Mouse (Mus musculus) limb, embryonic 12.5 days (tissue): Measurements from ENCODE around the gene Tnpo2. TPM values are rescaled to one million over a fixed set of nuclear protein-coding genes. Genes with fewer than 3 reads are reported as not detected.

ENCODE experiments used
- ATAC-seq: fragments of 200-750 bp; cut with Nextera tagmentation; 2 replicates; pipeline ENCODE4 v1.8.0; 2017; ENCODE audit warnings: low read depth, moderate TSS enrichment; ENCODE audit not compliant: insufficient number of reproducible peaks, insufficient read depth, low FRiP score, low TSS enrichment
- H3K27ac ChIP-seq: fragments of 300-500 bp; sonication (generic); 2 replicates; pipeline ENCODE4 v1.5.1; 2016; ENCODE audit warnings: mild to moderate bottlenecking, moderate library complexity
- H3K27me3 ChIP-seq: fragments of 300-500 bp; sonication (generic); 2 replicates; pipeline ENCODE4 v1.6.1; 2016; ENCODE audit warnings: mild to moderate bottlenecking, moderate library complexity
- H3K36me3 ChIP-seq: fragments of 300-500 bp; sonication (generic); 2 replicates; pipeline ENCODE4 v1.6.1; 2016; ENCODE audit warnings: mild to moderate bottlenecking, moderate library complexity
- H3K4me1 ChIP-seq: fragments of 300-500 bp; sonication (generic); replicated peaks from 2 replicates; pipeline ENCODE4 v1.6.1; 2016
- H3K4me2 ChIP-seq: fragments of 300-500 bp; sonication (generic); 2 replicates; pipeline ENCODE4 v1.6.1; 2016; ENCODE audit warnings: mild to moderate bottlenecking, moderate library complexity
- H3K4me3 ChIP-seq: fragments of 300-500 bp; sonication (generic); replicated peaks from 2 replicates; pipeline ENCODE4 v1.5.1; 2016; ENCODE audit warnings: mild to moderate bottlenecking
- H3K9ac ChIP-seq: fragments of 300-500 bp; sonication (generic); replicated peaks from 2 replicates; pipeline ENCODE4 v1.6.1; 2016; ENCODE audit warnings: mild to moderate bottlenecking, moderate library complexity
- H3K9me3 ChIP-seq: fragments of 300-500 bp; sonication (generic); 2 replicates; pipeline ENCODE4 v1.6.1; 2016; ENCODE audit warnings: mild to moderate bottlenecking, moderate library complexity
- WGBS: fragments of 180-500 bp; shearing (Covaris S2); methylation state at CpG from one replicate; pipeline ENCODE4 v1.1.7; 2016; 5-methylcytosine and 5-hydroxymethylcytosine counted together
- polyA plus RNA-seq: library from polyadenylated mRNA; unstranded; fragments of >200 nt; fragmentation: Nextera tagmentation; extraction: Ambion mirVana; gene quantifications from 2 replicates; pipeline ENCODE4 v1.2.1, GENCODE M21; 2016

Gene Tnpo2
- polyA plus RNA-seq, 1 experiment from 2014 or later: 30.5 TPM

DNA sequence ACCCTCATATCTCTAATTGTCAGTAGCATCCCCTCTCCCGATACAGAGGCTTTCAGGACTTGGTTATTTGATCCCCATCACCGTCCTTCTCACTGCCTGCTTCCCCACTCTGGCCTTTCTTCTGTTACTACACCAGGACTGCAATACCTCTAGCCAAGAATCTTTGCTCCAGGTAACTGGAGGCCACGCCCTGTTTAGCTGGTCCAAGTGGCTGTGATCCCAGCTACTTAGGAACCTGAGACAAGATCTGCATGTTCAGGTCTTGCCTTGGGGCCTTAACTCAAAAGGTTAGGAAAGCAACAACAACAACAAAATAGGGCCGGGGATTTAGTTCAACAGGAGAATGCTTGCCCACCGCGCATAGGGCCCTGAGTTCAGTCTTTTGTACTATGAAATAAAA is 6.9 kb downstream of the Tnpo2 start:
- ATAC-seq: no peak
- Histone ChIP-seq H3K4me2 (no peak overlapping the region), H3K36me3 (peaks cover 89% of the 10 kb centered on the region), H3K4me3 (no peak overlapping the region), H3K9me3 (no peaks in the 10 kb centered on the region), H3K9ac (no peak overlapping the region), H3K27ac (no peak overlapping the region), H3K27me3 (no peaks in the 10 kb centered on the region), H3K4me1 (peaks cover 7% of the 10 kb centered on the region; the same call in 1 of the 2 replicates)
- WGBS: 87% methylated on average over 6 of the region's 6 CpGs

DNA sequence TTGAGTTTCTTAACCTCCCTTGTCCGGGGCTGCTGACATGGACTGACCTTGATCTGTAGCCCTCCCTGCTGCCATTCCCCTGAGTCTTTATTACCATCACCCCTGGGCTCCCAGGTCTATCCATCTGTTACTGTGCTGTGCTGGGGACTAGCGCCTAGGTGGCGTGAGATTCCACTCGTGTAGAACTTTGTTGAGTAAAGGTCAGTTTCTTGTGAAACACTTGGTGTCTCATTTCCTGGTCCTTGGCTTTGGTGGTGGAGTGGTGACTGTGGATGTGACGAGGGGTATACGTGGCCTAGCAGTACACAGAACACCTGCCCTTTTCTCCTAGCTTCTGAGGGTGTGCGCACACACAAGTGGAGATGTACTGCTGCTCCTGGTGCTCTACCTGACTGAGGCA is 20.7 kb downstream of the Tnpo2 start:
- no peaks in the 10 kb centered on the region for H3K9me3 ChIP-seq
- 80% methylated on average over 7 of the region's 7 CpGs for WGBS
- ATAC-seq: no peak
- H3K36me3 ChIP-seq: peaks cover 52% of the 10 kb centered on the region
- no peak overlapping the region for H3K4me2 ChIP-seq
- no peak overlapping the region for H3K9ac ChIP-seq
- peaks cover 7% of the 10 kb centered on the region; the same call in 1 of the 2 replicates for H3K4me1 ChIP-seq
- no peak overlapping the region for H3K4me3 ChIP-seq
- no peaks in the 10 kb centered on the region for H3K27me3 ChIP-seq
- H3K27ac ChIP-seq: no peak overlapping the region

DNA sequence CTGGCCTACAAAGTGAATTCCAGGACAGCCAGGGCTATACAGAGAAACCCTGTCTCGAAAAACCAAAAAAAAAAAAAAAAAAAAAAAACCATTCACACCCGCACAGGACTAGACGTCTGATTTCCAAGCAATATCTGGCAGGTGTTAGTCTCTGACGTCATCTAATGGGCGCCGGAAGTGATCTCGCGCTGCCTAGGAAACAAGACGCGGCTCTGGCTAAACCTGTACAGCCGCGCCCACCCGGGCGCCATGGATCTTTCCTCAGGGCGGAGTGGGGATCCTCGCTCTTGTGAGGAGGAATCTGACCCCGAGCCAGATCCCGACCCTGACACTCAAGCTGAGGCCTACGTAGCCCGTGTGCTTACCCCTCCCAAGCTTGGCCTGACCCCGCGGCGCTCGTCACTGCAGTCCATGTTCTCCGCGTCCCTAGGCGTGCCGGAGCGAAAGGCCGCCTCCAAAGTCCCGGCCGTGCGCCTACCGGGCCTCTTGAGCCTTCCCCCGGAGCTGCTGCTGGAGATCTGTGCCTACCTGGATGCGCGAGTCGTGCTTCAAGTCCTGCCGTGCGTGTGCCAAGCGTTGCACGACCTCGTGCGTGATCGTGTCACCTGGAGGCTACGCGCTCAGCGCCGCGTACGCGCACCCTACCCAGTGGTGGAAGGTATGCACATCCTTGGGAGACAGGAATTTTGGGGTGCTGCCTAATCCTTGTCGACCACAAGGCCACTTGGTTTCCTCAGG is 23.3 kb downstream of the Tnpo2 start, which contains the start of gene Fbxw9:
Gene Fbxw9 (plus strand): TSS at position 177 of the 738 bp plus-strand sequence.
- H3K4me3 ChIP-seq: peak within 1 kb of the TSS; percentile 80
- WGBS: under 1% methylated on average over 52 of the region's 53 CpGs
- no peaks in the 10 kb centered on the region for H3K27me3 ChIP-seq
- H3K4me2 ChIP-seq: peak within 1 kb of the TSS; percentile 93
- H3K9ac ChIP-seq: peak within 1 kb of the TSS; percentile 66
- H3K27ac ChIP-seq: no peak within 1 kb of the TSS
- peak; percentile 88 for ATAC-seq
- peaks cover 7% of the 10 kb centered on the region; the same call in 1 of the 2 replicates for H3K4me1 ChIP-seq
- H3K9me3 ChIP-seq: no peaks in the 10 kb centered on the region
- H3K36me3 ChIP-seq: peaks cover 42% of the 10 kb centered on the region

DNA sequence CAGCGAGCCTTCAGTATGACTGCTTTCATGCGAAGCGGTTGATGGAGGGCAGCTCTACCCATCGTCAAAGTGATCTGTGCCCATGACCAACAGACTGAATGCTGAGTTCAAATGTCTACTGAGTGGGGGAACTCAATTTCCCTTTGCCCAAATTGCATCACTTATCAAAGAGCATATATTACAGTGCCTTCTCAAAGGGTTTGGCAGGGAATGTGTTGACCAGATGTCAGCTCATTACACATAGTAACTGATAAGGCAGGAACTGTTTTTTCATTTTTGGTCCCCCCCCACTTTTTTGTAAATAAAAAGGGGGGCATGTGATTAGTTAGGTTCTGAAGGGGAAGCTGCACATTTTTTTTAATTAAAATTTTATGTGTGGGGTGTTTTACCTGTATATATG is 25.9 kb downstream of the Tnpo2 start:
- 92% methylated on average over 4 of the region's 4 CpGs for WGBS
- no peak for ATAC-seq
- H3K4me1 ChIP-seq: peaks cover 7% of the 10 kb centered on the region; the same call in 1 of the 2 replicates

DNA sequence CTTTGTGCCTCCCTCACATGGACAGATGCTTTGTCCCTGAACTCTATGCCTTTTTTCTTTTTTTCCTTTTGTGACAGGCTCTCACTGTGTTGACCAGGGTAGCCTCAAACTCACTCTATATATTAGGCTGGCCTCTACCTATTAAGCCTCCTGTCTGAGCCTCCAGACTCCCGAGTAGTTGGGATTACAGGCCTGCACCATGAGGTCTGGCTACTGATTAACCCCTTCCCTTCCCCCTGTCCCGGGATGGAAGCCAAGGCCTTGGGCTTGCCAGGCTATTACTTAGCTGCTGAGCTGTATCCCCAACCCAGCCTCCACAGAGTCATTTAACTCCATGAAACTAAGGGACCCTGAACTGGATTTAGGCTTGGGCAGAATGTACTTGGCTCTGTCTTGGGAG is 28.5 kb downstream of the Tnpo2 start:
- 41% methylated on average over 2 of the region's 2 CpGs for WGBS
- ATAC-seq: no peak

More for the DNA sequence above, 25.9 kb downstream of the Tnpo2 start:
- H3K27ac ChIP-seq: no peak overlapping the region
- H3K9ac ChIP-seq: no peak overlapping the region
- peaks cover 48% of the 10 kb centered on the region for H3K36me3 ChIP-seq
- H3K9me3 ChIP-seq: no peaks in the 10 kb centered on the region
- H3K4me3 ChIP-seq: no peak overlapping the region
- H3K27me3 ChIP-seq: no peaks in the 10 kb centered on the region
- no peak overlapping the region for H3K4me2 ChIP-seq

DNA sequence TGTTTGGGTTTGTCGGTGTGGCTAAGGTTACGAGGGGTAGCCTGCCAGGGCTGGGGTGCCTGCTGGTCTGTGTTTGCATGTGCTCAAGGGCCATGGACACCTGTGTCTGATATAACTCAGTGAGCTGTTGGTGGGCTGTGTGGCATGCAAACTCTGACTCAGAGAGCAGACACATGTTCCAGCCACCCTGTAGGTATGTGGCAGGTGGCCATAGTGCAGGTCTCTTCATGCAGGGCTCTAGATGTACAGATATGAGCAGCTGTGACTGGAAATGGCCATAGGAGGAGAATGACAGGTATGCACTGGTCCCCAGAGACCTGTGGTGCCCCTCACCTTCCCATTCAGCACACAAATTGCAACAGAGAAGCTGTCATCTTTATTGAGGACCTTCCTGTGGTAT is 30.4 kb downstream of the Tnpo2 start:
- no peak for ATAC-seq

More for the DNA sequence above, 28.5 kb downstream of the Tnpo2 start:
- no peak overlapping the region for H3K4me2 ChIP-seq
- no peak overlapping the region for H3K27ac ChIP-seq
- H3K27me3 ChIP-seq: no peaks in the 10 kb centered on the region
- no peaks in the 10 kb centered on the region for H3K9me3 ChIP-seq
- no peak overlapping the region for H3K4me3 ChIP-seq
- H3K4me1 ChIP-seq: peaks cover 7% of the 10 kb centered on the region; the same call in 1 of the 2 replicates
- H3K36me3 ChIP-seq: peaks cover 52% of the 10 kb centered on the region
- H3K9ac ChIP-seq: no peak overlapping the region

DNA sequence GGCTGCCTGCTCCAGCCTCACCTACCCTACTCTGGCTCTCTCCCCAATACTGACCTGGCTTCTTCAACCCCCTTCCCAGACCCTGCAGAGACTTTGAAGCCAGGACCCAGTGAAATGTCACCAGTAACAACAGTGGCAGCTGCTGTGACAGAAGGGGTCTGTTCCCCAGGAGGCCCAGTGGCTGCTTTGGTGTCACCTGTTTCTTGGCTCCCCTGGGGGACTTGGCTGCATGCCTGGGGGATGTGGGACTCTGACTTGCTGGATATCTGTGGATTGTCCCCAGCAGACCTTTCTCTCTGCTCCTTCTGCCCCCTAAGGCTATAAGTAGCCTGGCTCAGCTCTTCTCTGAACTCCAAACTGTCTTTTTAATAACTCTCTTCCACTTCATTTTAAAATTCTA is 31.3 kb downstream of the Tnpo2 start, which contains the start of gene Gm5741:
Gene Gm5741 (minus strand): TSS at position 1 of the 400 bp plus-strand sequence.
- Histone ChIP-seq H3K9ac (no peak within 1 kb of the TSS), H3K9me3 (no peaks in the 10 kb centered on the region), H3K36me3 (peaks cover 41% of the 10 kb centered on the region), H3K27ac (no peak within 1 kb of the TSS), H3K4me2 (no peak within 1 kb of the TSS), H3K4me1 (peaks cover 14% of the 10 kb centered on the region; the same call in 1 of the 2 replicates), H3K27me3 (no peaks in the 10 kb centered on the region), H3K4me3 (no peak within 1 kb of the TSS)
- no peak for ATAC-seq

More for the DNA sequence above, 30.4 kb downstream of the Tnpo2 start:
- peaks cover 7% of the 10 kb centered on the region; the same call in 1 of the 2 replicates for H3K4me1 ChIP-seq
- no peak overlapping the region for H3K4me3 ChIP-seq
- no peak overlapping the region for H3K4me2 ChIP-seq
- H3K27ac ChIP-seq: no peak overlapping the region
- no peaks in the 10 kb centered on the region for H3K27me3 ChIP-seq
- no peaks in the 10 kb centered on the region for H3K9me3 ChIP-seq
- WGBS: 89% methylated on average over 2 of the region's 2 CpGs
- peaks cover 49% of the 10 kb centered on the region for H3K36me3 ChIP-seq
- no peak overlapping the region for H3K9ac ChIP-seq

DNA sequence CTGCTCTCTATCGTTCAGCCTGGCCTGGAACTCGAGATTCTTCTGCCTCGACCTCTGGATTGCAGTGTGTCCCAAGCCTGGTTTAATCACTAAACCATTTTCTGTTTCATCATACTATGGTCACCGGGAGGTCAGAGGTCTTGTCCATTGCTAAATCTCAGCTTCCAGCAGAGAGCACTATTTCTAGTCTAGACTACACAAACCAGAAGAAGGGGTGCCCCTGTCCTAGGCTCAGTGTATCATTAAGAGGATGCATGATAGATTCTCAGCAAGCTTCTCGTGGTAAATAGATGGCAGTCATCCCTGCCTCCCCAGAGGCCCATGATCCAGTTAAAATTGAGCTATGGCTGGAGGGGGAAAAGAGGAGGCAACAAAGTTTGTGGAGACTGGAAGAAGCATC is 34.3 kb downstream of the Tnpo2 start:
- peak overlapping the region; percentile 95 for H3K4me3 ChIP-seq
- no peaks in the 10 kb centered on the region for H3K27me3 ChIP-seq
- peaks cover 50% of the 10 kb centered on the region for H3K36me3 ChIP-seq
- no peak for ATAC-seq
- H3K4me2 ChIP-seq: peak overlapping the region; percentile 66
- peaks cover 14% of the 10 kb centered on the region; the same call in 1 of the 2 replicates for H3K4me1 ChIP-seq
- no peaks in the 10 kb centered on the region for H3K9me3 ChIP-seq
- H3K9ac ChIP-seq: 0 out of 2 replicates have a peak overlapping the region, but pooled peaks have one; percentile 85
- peak overlapping the region; percentile 96; the same call in 1 of the 2 replicates for H3K27ac ChIP-seq
- WGBS: 86% methylated on average over 5 of the region's 5 CpGs

DNA sequence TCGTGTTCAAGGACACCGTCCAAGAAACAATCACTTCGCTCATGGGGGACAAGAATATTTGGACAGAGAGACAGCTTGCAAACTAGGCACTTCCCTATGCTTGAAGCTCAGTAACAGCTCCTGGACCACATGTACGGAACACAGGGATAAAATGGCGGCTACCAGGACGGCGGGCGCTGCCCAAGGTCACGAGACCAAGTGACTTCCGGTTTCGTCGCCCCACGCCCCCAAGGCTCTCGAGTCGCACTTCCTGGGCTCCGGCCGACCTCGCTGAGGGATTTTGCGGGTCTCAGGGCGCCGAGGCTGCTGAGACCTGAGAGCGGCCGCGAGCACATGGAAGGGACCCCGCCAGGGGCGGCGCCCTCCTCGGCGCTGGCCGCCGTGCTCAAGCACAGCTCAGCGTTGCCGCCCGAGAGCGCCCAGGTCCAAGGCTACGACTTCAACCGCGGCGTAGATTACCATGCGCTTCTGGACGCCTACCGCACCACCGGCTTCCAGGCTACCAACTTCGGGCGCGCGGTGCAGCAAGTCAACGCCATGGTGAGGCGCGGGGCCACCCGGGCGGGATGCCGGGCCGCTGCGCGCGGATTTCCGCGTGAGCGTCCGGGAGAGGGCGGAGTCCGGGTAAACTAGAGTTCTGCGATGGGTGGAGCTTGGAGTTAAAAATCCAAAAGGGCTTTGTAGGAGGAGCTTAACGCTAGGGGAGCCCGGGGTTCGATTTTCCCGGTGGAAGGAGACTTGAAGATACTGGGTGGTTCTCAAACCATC is 35.0 kb downstream of the Tnpo2 start, which contains the start of gene Dhps:
Gene Dhps (plus strand): TSS at position 244 of the 768 bp plus-strand sequence.
- no peaks in the 10 kb centered on the region for H3K9me3 ChIP-seq
- H3K27me3 ChIP-seq: no peaks in the 10 kb centered on the region
- H3K4me3 ChIP-seq: peak within 1 kb of the TSS; percentile 95
- peak; percentile 86 for ATAC-seq
- peaks cover 14% of the 10 kb centered on the region; the same call in 1 of the 2 replicates for H3K4me1 ChIP-seq
- H3K4me2 ChIP-seq: peak within 1 kb of the TSS; percentile 66
- peak within 1 kb of the TSS; percentile 85 for H3K9ac ChIP-seq
- H3K36me3 ChIP-seq: peaks cover 50% of the 10 kb centered on the region
- WGBS: under 1% methylated on average over 68 of the region's 68 CpGs
- peak within 1 kb of the TSS; percentile 96 for H3K27ac ChIP-seq

DNA sequence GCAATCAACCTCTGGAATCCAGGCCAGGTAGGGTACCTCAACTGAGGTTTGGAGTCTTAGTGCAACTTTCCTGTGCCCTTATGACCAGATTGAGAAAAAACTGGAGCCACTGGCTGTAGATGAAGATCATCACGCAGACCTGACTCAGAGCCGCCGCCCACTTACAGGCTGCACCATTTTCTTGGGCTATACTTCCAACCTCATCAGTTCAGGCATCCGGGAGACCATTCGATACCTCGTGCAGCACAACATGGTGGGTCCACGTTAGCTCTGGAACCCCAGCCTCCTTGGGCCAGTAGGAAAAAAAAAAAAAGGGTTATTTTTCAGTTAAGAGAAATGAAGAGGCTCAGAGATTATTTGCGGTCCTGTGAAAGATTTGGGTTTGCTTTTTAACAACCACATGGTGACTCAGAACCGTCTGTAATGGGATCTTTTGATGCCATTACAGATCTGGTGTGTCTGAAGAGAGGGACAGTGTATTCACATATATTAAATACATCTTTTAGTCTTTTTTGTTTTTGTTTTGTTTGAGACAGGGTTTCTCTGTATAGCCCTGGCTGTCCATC is 35.7 kb downstream of the Tnpo2 start:
- WGBS: 38% methylated on average over 9 of the region's 9 CpGs
- Histone ChIP-seq H3K4me1 (peaks cover 14% of the 10 kb centered on the region; the same call in 1 of the 2 replicates), H3K4me3 (peak overlapping the region; percentile 95), H3K9me3 (no peaks in the 10 kb centered on the region), H3K4me2 (peak overlapping the region; percentile 66), H3K27ac (peak overlapping the region; percentile 96), H3K27me3 (no peaks in the 10 kb centered on the region), H3K9ac (peak overlapping the region; percentile 85), H3K36me3 (peaks cover 47% of the 10 kb centered on the region)
- no peak for ATAC-seq
